Comparison of ENCODE assay signal across 19 mouse cellular contexts in genomic region chr1:190111741-190112140, GRCm38 (mm10). TPM values are rescaled to one million over a fixed set of nuclear protein-coding genes. Genes with fewer than 3 reads are reported as not detected.
DNase-seq lines count a peak whose midpoint lies in the region; TF ChIP-seq lines count a peak whose summit lies in the region.
"Had no signal": no experiment of that assay in that cellular context is flagged by ENCODE, and none has a peak within 500 bp of the region (broad histone marks: within the 10 kb centered on the region; RNA-seq: fewer than 3 reads in every experiment).

No protein-coding gene starts in this region.

- peaks cover 5% of the 10 kb centered on the region for H3K4me1 ChIP-seq in heart, embryonic 10.5 days
- H3K4me1 ChIP-seq in heart, adult 2 months (ENCODE audit: control insufficient read depth, insufficient read depth, low read length), result no peaks in the 10 kb centered on the region
- H3K4me1 ChIP-seq: embryonic facial prominence, embryonic 12.5 days; forebrain, embryonic 13.5 days; forebrain, embryonic 15.5 days had no signal

- H3K36me3 ChIP-seq in heart, embryonic 10.5 days, result peaks cover 5% of the 10 kb centered on the region
- no peaks in the 10 kb centered on the region for H3K36me3 ChIP-seq in heart, adult 2 months (ENCODE audit: control insufficient read depth, insufficient read depth, low read length)
- H3K36me3 ChIP-seq: embryonic facial prominence, embryonic 10.5 days; embryonic facial prominence, embryonic 12.5 days; forebrain, embryonic 15.5 days had no signal

- no peak overlapping the region for H3K4me3 ChIP-seq in heart, embryonic 10.5 days
- no peak overlapping the region for H3K4me3 ChIP-seq in heart, adult 2 months
- H3K4me3 ChIP-seq: embryonic facial prominence, embryonic 10.5 days; embryonic facial prominence, embryonic 12.5 days; forebrain, embryonic 13.5 days; forebrain, embryonic 15.5 days had no signal

- no peak for TF ChIP-seq POLR2A in heart, adult 2 months (IDR thresholded peaks at IDR 0.05; ENCODE audit: insufficient read depth, low read depth, low read length)

- H3K9ac ChIP-seq in heart, adult 2 months (ENCODE audit: low read depth, low read length), result no peak overlapping the region
- H3K9ac ChIP-seq: embryonic facial prominence, embryonic 12.5 days; forebrain, embryonic 13.5 days; forebrain, embryonic 15.5 days; forebrain, postnatal 0 days had no signal

- no peaks in the 10 kb centered on the region for H3K79me2 ChIP-seq in heart, adult 2 months (replicated peaks; ENCODE audit: control insufficient read depth, insufficient read depth, low read length)

- DNase-seq in adrenal gland, adult 2 months, result peak; percentile 38
- no peak for DNase-seq in adrenal gland, adult 8-10 months
- DNase-seq in heart, embryonic 10.5 days (ENCODE audit: low spot score), result no peak
- no peak for DNase-seq in heart, adult 2 months
- DNase-seq in 3T3-L1 (ENCODE audit: low read depth, low spot score), result peak; percentile 2
- DNase-seq in gastrocnemius, postnatal 25 days, result no peak
- DNase-seq: adrenal gland, postnatal 14 days; adrenal gland, postnatal 36 days; cerebellum, adult 11-12 months; cerebellum, adult 2 months; cerebellum, adult 9-10 months; cerebellum, postnatal 10 days; cerebellum, postnatal 25 days; forebrain, postnatal 0 days had no signal

- peaks cover 12% of the 10 kb centered on the region for H3K9me3 ChIP-seq in heart, embryonic 10.5 days
- H3K9me3 ChIP-seq: forebrain, embryonic 15.5 days had no signal

- intact Hi-C loops in heart, adult 2 months (cut with DNase I), result no loop called here

- 75% methylated on average over 6 of the region's 6 CpGs for WGBS in heart, embryonic 10.5 days
- WGBS in heart, adult 2 months, result 74% methylated on average over 6 of the region's 6 CpGs

- peak overlapping the region; percentile 6; the same call in 1 of the 2 replicates for H3K27ac ChIP-seq in heart, embryonic 10.5 days
- no peak overlapping the region for H3K27ac ChIP-seq in heart, adult 2 months
- H3K27ac ChIP-seq: embryonic facial prominence, embryonic 10.5 days; embryonic facial prominence, embryonic 12.5 days; forebrain, embryonic 13.5 days; forebrain, embryonic 15.5 days had no signal

- H3K27me3 ChIP-seq in heart, embryonic 10.5 days (ENCODE audit: insufficient read depth, poor library complexity, severe bottlenecking), result no peaks in the 10 kb centered on the region
- no peaks in the 10 kb centered on the region for H3K27me3 ChIP-seq in heart, adult 2 months (ENCODE audit: control insufficient read depth, insufficient read depth, low read length)
- H3K27me3 ChIP-seq: embryonic facial prominence, embryonic 12.5 days; forebrain, embryonic 13.5 days; forebrain, embryonic 15.5 days had no signal

- no peak for TF ChIP-seq CTCF in heart, adult 2 months (IDR thresholded peaks at IDR 0.05)

- no peak for TF ChIP-seq EP300 in heart, adult 2 months (IDR thresholded peaks at IDR 0.05; ENCODE audit: insufficient read depth, low read depth, low read length)

RNA-seq across cellular contexts. Expression of gene Prox1, which starts 58.8 kb away (rescaled TPM):
- 10 to 100 TPM; 33.4 to 34.0 TPM for total RNA-seq in adrenal gland, adult 2 months (2021)
- polyA plus RNA-seq in adrenal gland, adult 2 months (2012; rRNA removed), result 17.4 and 22.8 TPM in 2 replicates
- 10 to 100 TPM; 41.1 to 45.5 (median 44.9) TPM for total RNA-seq in adrenal gland, adult 8-10 months (2022)
- 13.3 and 17.3 TPM in 2 replicates for polyA plus RNA-seq in heart, embryonic 10.5 days (2016; fragmentation: Nextera tagmentation; extraction: Ambion mirVana)
- total RNA-seq in heart, adult 2 months (2021), result 10 to 100 TPM; 46.2 to 57.3 TPM
- 12.1 and 21.7 TPM in 2 replicates for polyA plus RNA-seq in heart, adult 2 months (2012; rRNA removed)
- 1 to 10 TPM; 2.6 to 3.8 TPM for total RNA-seq in gastrocnemius, postnatal 25 days (2021)
- total RNA-seq: MEL had no signal

Comparison
In these comparisons a context has a peak if more than half of its experiments do, and no peak if none do; other contexts are left out.
1. DNase-seq: peak in adrenal gland, adult 2 months (single experiment) and 3T3-L1 (single experiment); none in adrenal gland, adult 8-10 months (single experiment), heart, embryonic 10.5 days (single experiment), heart, adult 2 months (0 of 2) and gastrocnemius, postnatal 25 days (single experiment).
2. RNA of gene Prox1, which starts 58.8 kb away (total RNA-seq): 46.2 to 57.3 TPM in heart, adult 2 months, 41.1 to 45.5 TPM in adrenal gland, adult 8-10 months and 33.4 to 34.0 TPM in adrenal gland, adult 2 months; 2.6 to 3.8 TPM in gastrocnemius, postnatal 25 days; every median in the first group is over 4 times any median in the second.